Mouse (Mus musculus) cortical plate, adult 2 months (tissue): Measurements from ENCODE around the gene Tmem203.

Source experiments
- CTCF ChIP-seq: fragments of 200-500 bp; IDR thresholded peaks from 2 replicates; pipeline ENCODE4 v1.5.1; 2011; ENCODE audit warnings: mild to moderate bottlenecking, control low read depth, low read length; ENCODE audit not compliant: insufficient read depth; ENCODE audit errors: extremely low read depth
- POLR2A ChIP-seq: fragments of 200-500 bp; IDR thresholded peaks from 2 replicates; pipeline ENCODE4 v1.6.1; 2011; ENCODE audit warnings: mild to moderate bottlenecking, low read length, control low read depth; ENCODE audit not compliant: insufficient read depth; ENCODE audit errors: extremely low read depth

- TF ChIP-seq CTCF: no peak
- no peak for TF ChIP-seq POLR2A
These were observed 18.6 kb upstream of the Tmem203 start, which contains the start of gene Rnf224 for GRCm38 (mm10) chr2:25236614-25237013.
